Mouse (Mus musculus) stomach, embryonic 15.5 days (tissue): ENCODE measurements around the gene Bbx. TPM values are rescaled to one million over a fixed set of nuclear protein-coding genes. Genes with fewer than 3 reads are reported as not detected.

ENCODE experiments used
- ATAC-seq: fragments of 200-750 bp; cut with Nextera tagmentation; 2 replicates; pipeline ENCODE4 v1.8.0; 2017; ENCODE audit warnings: low read depth, moderate number of reproducible peaks, moderate TSS enrichment; ENCODE audit not compliant: insufficient read depth, low FRiP score
- H3K27ac ChIP-seq: fragments of 300-500 bp; sonication (generic); 2 replicates; pipeline ENCODE4 v1.5.1; 2015; ENCODE audit warnings: mild to moderate bottlenecking, inconsistent platforms
- H3K27me3 ChIP-seq: fragments of 300-500 bp; sonication (generic); replicated peaks from 2 replicates; pipeline ENCODE4 v1.6.1; 2015; ENCODE audit warnings: inconsistent platforms
- H3K36me3 ChIP-seq: fragments of 300-500 bp; sonication (generic); 2 replicates; pipeline ENCODE4 v1.6.1; 2015; ENCODE audit warnings: inconsistent platforms
- H3K4me1 ChIP-seq: fragments of 300-500 bp; sonication (generic); 2 replicates; pipeline ENCODE4 v1.6.1; 2015; ENCODE audit warnings: inconsistent platforms
- H3K4me2 ChIP-seq: fragments of 300-500 bp; sonication (generic); 2 replicates; pipeline ENCODE4 v1.6.1; 2015; ENCODE audit warnings: mild to moderate bottlenecking, inconsistent platforms
- H3K4me3 ChIP-seq: fragments of 300-500 bp; sonication (generic); replicated peaks from 2 replicates; pipeline ENCODE4 v1.5.1; 2015; ENCODE audit warnings: inconsistent platforms
- H3K9ac ChIP-seq: fragments of 300-500 bp; sonication (generic); 2 replicates; pipeline ENCODE4 v1.6.1; 2015; ENCODE audit warnings: inconsistent platforms
- H3K9me3 ChIP-seq: fragments of 300-500 bp; sonication (generic); 2 replicates; pipeline ENCODE4 v1.6.1; 2016; ENCODE audit warnings: inconsistent platforms
- WGBS: fragments of 180-500 bp; shearing (Covaris S2); methylation state at CpG from one replicate; pipeline ENCODE4 v1.1.7; 2015; 5-methylcytosine and 5-hydroxymethylcytosine counted together
- polyA plus RNA-seq: library from polyadenylated mRNA; unstranded; fragments of >200 nt; fragmentation: Nextera tagmentation; extraction: Ambion mirVana; gene quantifications from 2 replicates; pipeline ENCODE4 v1.2.1, GENCODE M21; 2015

Gene Bbx
- polyA plus RNA-seq, 1 experiment from 2014 or later: 41.8 TPM

- Histone ChIP-seq H3K36me3 (no peaks in the 10 kb centered on the region), H3K4me2 (no peak overlapping the region), H3K27me3 (no peaks in the 10 kb centered on the region), H3K4me3 (no peak overlapping the region), H3K27ac (no peak overlapping the region), H3K9ac (no peak overlapping the region), H3K4me1 (no peaks in the 10 kb centered on the region), H3K9me3 (no peaks in the 10 kb centered on the region)
- no peak for ATAC-seq
- 75% methylated on average over 6 of the region's 6 CpGs for WGBS
Observed at GRCm38 (mm10) chr16:50251417-50251975, 180.7 kb downstream of the Bbx start.

GRCm38 (mm10) chr16:50250469-50250868 lies 181.7 kb downstream of the Bbx start:
- H3K36me3 ChIP-seq: no peaks in the 10 kb centered on the region
- H3K9me3 ChIP-seq: no peaks in the 10 kb centered on the region
- ATAC-seq: no peak
- no peaks in the 10 kb centered on the region for H3K27me3 ChIP-seq
- no peak overlapping the region for H3K27ac ChIP-seq
- no peak overlapping the region for H3K9ac ChIP-seq
- no peaks in the 10 kb centered on the region for H3K4me1 ChIP-seq
- no peak overlapping the region for H3K4me3 ChIP-seq
- no peak overlapping the region for H3K4me2 ChIP-seq
- WGBS: 78% methylated on average over 5 of the region's 5 CpGs

- Histone ChIP-seq H3K36me3 (no peaks in the 10 kb centered on the region), H3K27me3 (no peaks in the 10 kb centered on the region), H3K9ac (no peak overlapping the region), H3K27ac (no peak overlapping the region), H3K4me3 (no peak overlapping the region), H3K4me2 (no peak overlapping the region), H3K9me3 (no peaks in the 10 kb centered on the region), H3K4me1 (no peaks in the 10 kb centered on the region)
- no peak for ATAC-seq
- 86% methylated on average over 3 of the region's 3 CpGs for WGBS
Observed at GRCm38 (mm10) chr16:50249036-50249435, 183.2 kb downstream of the Bbx start.

DNA sequence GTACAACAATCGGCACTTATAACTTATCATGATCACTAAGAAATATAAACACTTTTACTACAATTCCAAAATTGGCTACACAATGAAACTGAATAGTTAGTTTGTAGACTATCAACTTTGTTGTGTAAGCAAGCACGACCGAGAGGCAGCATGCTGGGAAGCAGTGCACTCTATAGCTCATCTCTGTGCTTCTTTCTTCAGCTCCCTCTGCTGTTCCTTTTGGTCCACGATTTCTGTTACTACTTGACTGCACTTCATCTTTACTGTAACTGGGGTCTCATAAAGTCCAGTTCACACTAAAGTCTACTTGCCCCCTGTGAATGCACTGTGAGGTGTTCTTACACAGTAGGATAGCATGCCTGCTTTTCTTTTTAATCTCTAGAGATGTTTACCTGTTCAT lies 189.7 kb downstream of the Bbx start:
- WGBS: 72% methylated on average over 4 of the region's 4 CpGs
- Histone ChIP-seq H3K4me3 (no peak overlapping the region), H3K4me2 (no peak overlapping the region), H3K36me3 (no peaks in the 10 kb centered on the region), H3K9ac (no peak overlapping the region), H3K9me3 (no peaks in the 10 kb centered on the region), H3K4me1 (no peaks in the 10 kb centered on the region), H3K27me3 (no peaks in the 10 kb centered on the region), H3K27ac (no peak overlapping the region)
- no peak for ATAC-seq

GRCm38 (mm10) chr16:50241604-50242003 lies 190.6 kb downstream of the Bbx start:
- no peak overlapping the region for H3K4me2 ChIP-seq
- no peak overlapping the region for H3K4me3 ChIP-seq
- H3K9ac ChIP-seq: no peak overlapping the region
- no peak for ATAC-seq
- H3K36me3 ChIP-seq: no peaks in the 10 kb centered on the region
- WGBS: 93% methylated on average over 3 of the region's 3 CpGs
- H3K9me3 ChIP-seq: no peaks in the 10 kb centered on the region
- no peak overlapping the region for H3K27ac ChIP-seq
- H3K4me1 ChIP-seq: no peaks in the 10 kb centered on the region
- H3K27me3 ChIP-seq: no peaks in the 10 kb centered on the region

DNA sequence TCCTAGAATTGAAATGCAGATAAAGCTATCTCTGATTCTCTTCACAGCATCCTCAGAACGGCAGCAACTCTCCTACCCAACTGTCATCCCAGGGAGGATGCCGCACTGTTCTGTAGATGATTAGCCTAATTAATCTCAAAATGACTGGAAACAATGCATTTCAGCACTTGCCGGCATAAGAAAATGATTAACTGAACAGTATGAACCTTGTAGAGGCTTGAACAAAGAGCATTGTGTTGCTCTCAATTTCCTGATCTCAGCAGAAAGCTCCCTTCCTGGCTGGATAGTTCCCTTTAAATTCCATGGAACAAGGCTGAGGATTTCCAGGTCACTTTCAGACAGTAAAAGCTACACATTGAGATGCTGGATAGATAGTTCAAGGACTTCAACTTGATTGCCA lies 197.0 kb downstream of the Bbx start:
- no peak overlapping the region for H3K27ac ChIP-seq
- no peaks in the 10 kb centered on the region for H3K9me3 ChIP-seq
- no peak overlapping the region for H3K4me2 ChIP-seq
- 0 out of 2 replicates have a peak, but pooled peaks cover 4% of the 10 kb centered on the region for H3K36me3 ChIP-seq
- WGBS: 62% methylated on average over 3 of the region's 3 CpGs
- no peak overlapping the region for H3K9ac ChIP-seq
- H3K4me3 ChIP-seq: no peak overlapping the region
- H3K4me1 ChIP-seq: no peaks in the 10 kb centered on the region
- no peak for ATAC-seq
- no peaks in the 10 kb centered on the region for H3K27me3 ChIP-seq

GRCm38 (mm10) chr16:50230624-50231023 lies 201.6 kb downstream of the Bbx start:
- Histone ChIP-seq H3K36me3 (0 out of 2 replicates have a peak, but pooled peaks cover 4% of the 10 kb centered on the region), H3K27me3 (no peaks in the 10 kb centered on the region), H3K4me2 (no peak overlapping the region), H3K27ac (no peak overlapping the region), H3K4me1 (no peaks in the 10 kb centered on the region), H3K9me3 (no peaks in the 10 kb centered on the region), H3K4me3 (no peak overlapping the region), H3K9ac (no peak overlapping the region)
- WGBS: 88% methylated on average over 2 of the region's 2 CpGs
- no peak for ATAC-seq

DNA sequence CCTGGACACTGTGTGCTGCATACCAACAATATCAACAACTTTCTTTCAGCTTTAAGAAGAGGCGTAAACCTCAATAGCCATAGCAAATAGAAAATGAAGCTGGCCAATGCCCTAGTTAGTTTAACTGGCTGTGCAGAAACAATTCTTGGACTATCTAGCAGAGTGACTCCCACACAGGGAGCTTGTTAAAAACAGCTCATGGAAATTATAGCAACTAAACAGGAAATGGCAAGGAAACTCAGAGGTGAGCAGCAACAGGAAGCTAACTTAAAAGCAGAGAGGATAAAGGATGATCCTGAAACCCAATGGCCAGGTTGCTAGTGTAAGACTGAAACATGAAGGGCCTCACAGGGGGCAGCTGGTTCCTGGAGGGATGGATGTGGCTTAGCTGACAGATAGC lies 203.4 kb downstream of the Bbx start:
- Histone ChIP-seq H3K27ac (no peak overlapping the region), H3K27me3 (no peaks in the 10 kb centered on the region), H3K4me3 (no peak overlapping the region), H3K4me1 (no peaks in the 10 kb centered on the region), H3K36me3 (peaks cover 4% of the 10 kb centered on the region; the same call in 1 of the 2 replicates), H3K9me3 (no peaks in the 10 kb centered on the region), H3K4me2 (no peak overlapping the region), H3K9ac (no peak overlapping the region)
- no peak for ATAC-seq
- 93% methylated on average over 1 of the region's 1 CpGs for WGBS

GRCm38 (mm10) chr16:50226274-50226673 lies 205.9 kb downstream of the Bbx start:
- H3K27me3 ChIP-seq: no peaks in the 10 kb centered on the region
- WGBS: 49% methylated on average over 1 of the region's 1 CpGs
- no peak overlapping the region for H3K4me3 ChIP-seq
- no peak for ATAC-seq
- no peaks in the 10 kb centered on the region for H3K9me3 ChIP-seq
- no peaks in the 10 kb centered on the region for H3K4me1 ChIP-seq
- no peaks in the 10 kb centered on the region; the same call in 1 of the 2 replicates for H3K36me3 ChIP-seq
- H3K27ac ChIP-seq: no peak overlapping the region
- H3K4me2 ChIP-seq: no peak overlapping the region
- no peak overlapping the region for H3K9ac ChIP-seq

DNA sequence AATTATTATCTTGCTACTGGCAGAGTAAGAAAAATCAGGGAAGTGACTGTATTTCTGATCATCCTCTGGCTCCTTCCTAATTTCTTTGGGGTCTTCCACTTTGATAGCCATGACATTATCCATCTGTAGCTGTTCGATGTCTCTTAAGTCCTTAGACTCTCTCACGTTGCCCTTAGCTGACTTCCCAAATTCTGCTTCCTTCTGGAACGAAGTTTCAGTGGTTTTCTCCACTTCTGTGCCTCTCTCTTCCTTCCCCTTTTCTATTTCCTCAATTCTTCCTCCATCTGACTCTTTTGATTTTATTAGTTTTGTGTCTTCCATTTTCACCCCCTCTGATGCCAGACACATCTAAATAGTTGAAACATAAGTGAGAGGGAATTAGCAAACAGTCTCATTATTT lies 207.2 kb downstream of the Bbx start:
- Histone ChIP-seq H3K27ac (no peak overlapping the region), H3K4me3 (no peak overlapping the region), H3K4me1 (no peaks in the 10 kb centered on the region), H3K4me2 (no peak overlapping the region), H3K9ac (no peak overlapping the region), H3K27me3 (no peaks in the 10 kb centered on the region), H3K36me3 (no peaks in the 10 kb centered on the region; the same call in 1 of the 2 replicates), H3K9me3 (no peaks in the 10 kb centered on the region)
- no peak for ATAC-seq
- WGBS: 87% methylated on average over 3 of the region's 3 CpGs

DNA sequence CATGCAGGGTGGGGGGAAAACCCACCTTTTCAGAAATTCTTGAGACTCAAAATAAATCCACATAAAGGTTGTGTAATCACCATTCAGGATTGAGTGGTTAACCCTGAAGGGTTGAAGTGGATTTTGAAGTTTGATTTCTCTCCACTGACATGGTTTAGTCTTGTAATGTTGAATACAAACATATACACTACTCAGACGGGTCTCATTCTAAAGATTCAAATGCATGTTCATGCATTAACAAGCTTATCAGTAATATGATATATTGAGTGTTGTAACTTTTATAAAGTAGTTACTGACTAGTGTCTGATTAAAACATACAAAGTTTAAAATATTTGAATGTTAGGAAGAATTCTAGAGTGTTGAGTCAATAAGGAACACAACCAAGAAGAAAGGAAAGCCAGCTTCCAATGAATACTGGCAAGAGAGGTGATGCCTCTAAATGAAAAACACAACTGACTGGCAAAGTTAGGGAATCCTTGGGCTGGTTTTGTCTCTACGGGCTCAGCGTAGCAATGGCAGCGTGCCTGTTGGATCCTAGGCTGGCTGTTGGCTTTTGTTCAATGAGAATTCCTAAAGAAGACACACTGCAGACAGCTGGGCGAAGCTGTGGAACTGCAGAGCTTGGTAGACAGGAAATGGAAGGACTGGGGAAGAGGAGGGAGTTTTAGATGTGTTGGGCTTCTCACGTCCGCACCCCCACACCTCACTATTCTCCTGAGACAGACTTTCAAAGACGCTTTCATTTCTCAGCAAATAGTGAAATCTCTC lies 211.3 kb downstream of the Bbx start:
- H3K27ac ChIP-seq: no peak overlapping the region
- no peak for ATAC-seq
- no peak overlapping the region for H3K4me2 ChIP-seq
- no peaks in the 10 kb centered on the region for H3K9me3 ChIP-seq
- H3K27me3 ChIP-seq: no peaks in the 10 kb centered on the region
- no peaks in the 10 kb centered on the region for H3K4me1 ChIP-seq
- no peak overlapping the region for H3K9ac ChIP-seq
- no peak overlapping the region for H3K4me3 ChIP-seq
- H3K36me3 ChIP-seq: no peaks in the 10 kb centered on the region; the same call in 1 of the 2 replicates
- WGBS: 67% methylated on average over 8 of the region's 8 CpGs

DNA sequence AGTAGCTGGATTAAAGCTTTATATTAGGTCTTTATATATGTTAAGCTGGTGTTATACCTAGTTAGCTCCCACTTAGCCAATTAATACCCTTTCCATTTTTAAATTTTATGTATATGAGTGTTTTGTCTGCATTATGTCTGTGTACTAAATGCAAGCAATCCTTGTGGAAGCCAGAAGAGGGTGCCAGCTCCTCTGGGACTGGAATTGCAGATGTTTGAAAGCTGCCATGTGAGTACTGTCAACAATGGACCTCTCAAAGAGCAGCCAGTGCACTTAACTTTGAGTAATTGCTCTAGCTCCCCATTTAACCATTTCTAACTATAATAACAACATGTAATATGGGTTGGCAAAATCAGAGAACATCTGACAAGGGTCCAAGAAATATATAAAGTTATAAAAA lies 215.1 kb downstream of the Bbx start:
- ATAC-seq: no peak

More for the DNA sequence above, 215.1 kb downstream of the Bbx start:
- no peak overlapping the region for H3K4me3 ChIP-seq
- H3K36me3 ChIP-seq: no peaks in the 10 kb centered on the region
- H3K4me2 ChIP-seq: no peak overlapping the region
- H3K27me3 ChIP-seq: no peaks in the 10 kb centered on the region
- H3K4me1 ChIP-seq: no peaks in the 10 kb centered on the region
- no peak overlapping the region for H3K27ac ChIP-seq
- H3K9ac ChIP-seq: no peak overlapping the region
- no peaks in the 10 kb centered on the region for H3K9me3 ChIP-seq
